Mouse (Mus musculus): ENCODE measurements around the gene Dus4l. TPM values are rescaled to one million over a fixed set of nuclear protein-coding genes. Genes with fewer than 3 reads are reported as not detected.

The Dus4l gene
- 4.1 and 6.0 TPM in 2 replicates for polyA plus RNA-seq (2015; fragmentation: Nextera tagmentation; extraction: Ambion mirVana)

GRCm38 (mm10) chr12:31654197-31654964, at the start of gene Dus4l, which contains the start of gene Cog5:
Gene Dus4l (minus strand): TSS chr12:31654826.
Gene Cog5 (plus strand): TSS chr12:31654869.

GRCm38 (mm10) chr12:31634343-31635239, 20.0 kb downstream of the Dus4l start, which contains the start of gene Bcap29:
Gene Bcap29 (minus strand): TSS chr12:31634658.

Other genes with a start within 250 kb of the Dus4l start
- 4.7 and 5.1 TPM in 2 replicates for gene Cbll1, start 155.2 kb downstream of the Dus4l start, polyA plus RNA-seq (2015; fragmentation: Nextera tagmentation; extraction: Ambion mirVana)
- gene Slc26a4, start 94.9 kb downstream of the Dus4l start, polyA plus RNA-seq (2015; fragmentation: Nextera tagmentation; extraction: Ambion mirVana), result 1.4 and 1.8 TPM in 2 replicates
- gene Bcap29, start 20.2 kb downstream of the Dus4l start, polyA plus RNA-seq (2015; fragmentation: Nextera tagmentation; extraction: Ambion mirVana), result 34.3 and 39.5 TPM in 2 replicates
- gene Cog5, start within 50 bp of the Dus4l start, polyA plus RNA-seq (2015; fragmentation: Nextera tagmentation; extraction: Ambion mirVana), result 12.4 and 13.5 TPM in 2 replicates
- gene Gpr22, start 59.1 kb upstream of the Dus4l start, polyA plus RNA-seq (2015; fragmentation: Nextera tagmentation; extraction: Ambion mirVana), result 0.12 and 0.21 TPM in 2 replicates